ENCODE assay signal across 9 mouse cellular contexts in the genomic region with DNA sequence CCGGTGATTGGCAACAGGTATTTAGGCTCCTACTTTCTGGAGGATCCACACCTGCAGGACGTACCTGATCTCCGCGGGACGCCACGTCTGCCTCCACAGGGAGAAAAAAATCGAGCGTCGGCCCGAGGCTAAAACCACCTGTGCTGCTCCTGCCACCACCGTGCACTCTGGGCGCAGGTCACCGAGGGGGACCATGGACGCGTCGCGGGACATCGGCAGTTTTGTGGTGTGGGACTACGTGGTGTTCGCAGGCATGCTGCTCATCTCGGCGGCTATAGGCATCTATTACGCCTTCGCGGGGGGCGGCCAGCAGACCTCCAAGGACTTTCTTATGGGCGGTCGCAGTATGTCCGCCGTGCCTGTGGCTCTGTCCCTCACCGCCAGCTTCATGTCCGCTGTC. TPM values are rescaled to one million over a fixed set of nuclear protein-coding genes. Genes with fewer than 3 reads are reported as not detected.
DNase-seq lines count a peak whose midpoint lies in the region; ATAC-seq lines count a peak whose summit lies in the region.
"Had no signal": no experiment of that assay in that cellular context is flagged by ENCODE, and none has a peak within 500 bp of the region (broad histone marks: within the 10 kb centered on the region; RNA-seq: fewer than 3 reads in every experiment).

No protein-coding gene starts in this region.

- no peaks in the 10 kb centered on the region for H3K4me1 ChIP-seq in lung, embryonic 15.5 days
- peaks cover 11% of the 10 kb centered on the region for H3K4me1 ChIP-seq in forebrain, embryonic 12.5 days
- H3K4me1 ChIP-seq in stomach, embryonic 14.5 days (ENCODE audit: control insufficient read depth, insufficient read depth, low read length), result no peaks in the 10 kb centered on the region

- DNase-seq in lung, postnatal 10 days, result no peak
- DNase-seq in kidney, postnatal 4 days, result peak; percentile 6 to 11
- DNase-seq in left cerebral cortex, adult 18-20 months (ENCODE audit: low spot score in 2 of 2), result no peak
- DNase-seq in cerebellum, adult 9-11 months, result no peak
- DNase-seq: adrenal gland, postnatal 25 days had no signal

- H3K27me3 ChIP-seq in lung, embryonic 15.5 days, result peaks cover 30% of the 10 kb centered on the region
- H3K27me3 ChIP-seq in forebrain, embryonic 12.5 days, result peaks cover 29% of the 10 kb centered on the region
- peaks cover 27% of the 10 kb centered on the region for H3K27me3 ChIP-seq in stomach, embryonic 14.5 days (ENCODE audit: control insufficient read depth, insufficient read depth, low read length)

- 3% methylated on average over 32 of the region's 32 CpGs for WGBS in lung, embryonic 15.5 days
- 3% methylated on average over 32 of the region's 32 CpGs for WGBS in forebrain, embryonic 12.5 days
- 2% methylated on average over 32 of the region's 32 CpGs for WGBS in stomach, embryonic 14.5 days

- H3K4me3 ChIP-seq in lung, embryonic 15.5 days, result peak overlapping the region; percentile 16; the same call in 1 of the 2 replicates
- peak overlapping the region; percentile 36 for H3K4me3 ChIP-seq in forebrain, embryonic 12.5 days (replicated peaks)
- peak overlapping the region; percentile 18; the same call in 1 of the 2 replicates for H3K4me3 ChIP-seq in stomach, embryonic 14.5 days (ENCODE audit: low read depth, low read length)

- H3K9me3 ChIP-seq in lung, embryonic 15.5 days, result no peaks in the 10 kb centered on the region
- H3K9me3 ChIP-seq in forebrain, embryonic 12.5 days, result no peaks in the 10 kb centered on the region
- no peaks in the 10 kb centered on the region for H3K9me3 ChIP-seq in stomach, embryonic 14.5 days (ENCODE audit: control insufficient read depth, low read depth, low read length)

- H3K27ac ChIP-seq in lung, embryonic 15.5 days, result no peak overlapping the region
- H3K27ac ChIP-seq in forebrain, embryonic 12.5 days, result no peak overlapping the region
- H3K27ac ChIP-seq in stomach, embryonic 14.5 days (ENCODE audit: low read length), result no peak overlapping the region

- ATAC-seq in lung, embryonic 15.5 days (ENCODE audit: borderline replicate concordance, extremely low read depth, low FRiP score, low TSS enrichment), result no peak
- ATAC-seq in forebrain, embryonic 12.5 days (ENCODE audit: low FRiP score), result 0 out of 2 replicates have a peak, but pooled peaks have one; percentile 36
- no peak for ATAC-seq in stomach, embryonic 14.5 days (ENCODE audit: insufficient number of reproducible peaks, insufficient read depth, low FRiP score, low read depth)

- H3K4me2 ChIP-seq in lung, embryonic 15.5 days, result peak overlapping the region; percentile 43
- H3K4me2 ChIP-seq in forebrain, embryonic 12.5 days, result peak overlapping the region; percentile 57
- H3K4me2 ChIP-seq in stomach, embryonic 14.5 days (replicated peaks; ENCODE audit: low read depth, low read length), result peak overlapping the region; percentile 41

- no peak overlapping the region for H3K9ac ChIP-seq in lung, embryonic 15.5 days
- no peak overlapping the region for H3K9ac ChIP-seq in forebrain, embryonic 12.5 days
- H3K9ac ChIP-seq in stomach, embryonic 14.5 days (replicated peaks; ENCODE audit: low read depth, low read length), result no peak overlapping the region

- no peaks in the 10 kb centered on the region for H3K36me3 ChIP-seq in lung, embryonic 15.5 days
- no peaks in the 10 kb centered on the region for H3K36me3 ChIP-seq in forebrain, embryonic 12.5 days (replicated peaks)
- no peaks in the 10 kb centered on the region for H3K36me3 ChIP-seq in stomach, embryonic 14.5 days (ENCODE audit: control insufficient read depth, insufficient read depth, low read length)

RNA-seq across cellular contexts. Expression of gene Slc5a8, which starts 0.3 kb away (rescaled TPM):
- 0.03 and 0.11 TPM in 2 replicates for polyA plus RNA-seq in lung, embryonic 15.5 days (2015; fragmentation: Nextera tagmentation; extraction: Ambion mirVana)
- polyA plus RNA-seq in forebrain, embryonic 12.5 days (2016; fragmentation: Nextera tagmentation; extraction: Ambion mirVana), result not detected in 2 replicates
- 0.06 and 0.22 TPM in 2 replicates for polyA plus RNA-seq in stomach, embryonic 14.5 days (2014; fragmentation: Nextera tagmentation; extraction: Ambion mirVana)
- total RNA-seq in left cerebral cortex, adult 18-20 months (2021), result not detected
- total RNA-seq: gastrocnemius, adult 8-10 months had no signal

RNA-seq across cellular contexts. Expression of gene Utp20, which starts 59.5 kb away (rescaled TPM):
- 13.5 and 15.6 TPM in 2 replicates for polyA plus RNA-seq in lung, embryonic 15.5 days (2015; fragmentation: Nextera tagmentation; extraction: Ambion mirVana)
- polyA plus RNA-seq in forebrain, embryonic 12.5 days (2016; fragmentation: Nextera tagmentation; extraction: Ambion mirVana), result 22.1 and 24.5 TPM in 2 replicates
- 21.5 and 24.5 TPM in 2 replicates for polyA plus RNA-seq in stomach, embryonic 14.5 days (2014; fragmentation: Nextera tagmentation; extraction: Ambion mirVana)
- 10 to 100 TPM; 18.2 to 18.5 TPM for total RNA-seq in left cerebral cortex, adult 18-20 months (2021)

Comparison
In these comparisons a context has a peak if more than half of its experiments do, and no peak if none do; other contexts are left out.
1. DNase-seq: peak in kidney, postnatal 4 days (2 of 2); none in lung, postnatal 10 days (single experiment), left cerebral cortex, adult 18-20 months (0 of 2) and cerebellum, adult 9-11 months (single experiment).
2. Peak in every context shown above with its lines, with median percentiles within 50 percentile points of each other: H3K4me2 ChIP-seq and H3K4me3 ChIP-seq.